Mouse (Mus musculus) gastrocnemius, postnatal 14 days (tissue): ENCODE results near the gene Zswim3. TPM values are rescaled to one million over a fixed set of nuclear protein-coding genes. Genes with fewer than 3 reads are reported as not detected.

Experiments
- DNase-seq: peaks from one replicate; pipeline ENCODE4 v3.0.0; 2021; ENCODE audit warnings: mixed read lengths
- intact Hi-C: fragments of 180-260 bp; cut with DNase I; formaldehyde crosslinking; loops from one replicate; pipeline ENCODE4 v1.15.1; 2025; ENCODE audit warnings: low total_unique reads
- total RNA-seq, 2 experiments: library from RNA; stranded (reverse); gene quantifications; 2 replicates each; pipeline ENCODE4 v1.2.3; 2021

The Zswim3 gene
- total RNA-seq, 2 experiments from 2014 or later: 1.1 to 1.2 TPM

- intact Hi-C loops: no loop called here
- DNase-seq: no peak
These were observed 59.7 kb downstream of the Zswim3 start for GRCm38 (mm10) chr2:164864593-164864992.

GRCm38 (mm10) chr2:164866741-164867551, 62.0 kb downstream of the Zswim3 start:
- DNase-seq: peak; percentile 38
- intact Hi-C loops: no loop called here

DNA sequence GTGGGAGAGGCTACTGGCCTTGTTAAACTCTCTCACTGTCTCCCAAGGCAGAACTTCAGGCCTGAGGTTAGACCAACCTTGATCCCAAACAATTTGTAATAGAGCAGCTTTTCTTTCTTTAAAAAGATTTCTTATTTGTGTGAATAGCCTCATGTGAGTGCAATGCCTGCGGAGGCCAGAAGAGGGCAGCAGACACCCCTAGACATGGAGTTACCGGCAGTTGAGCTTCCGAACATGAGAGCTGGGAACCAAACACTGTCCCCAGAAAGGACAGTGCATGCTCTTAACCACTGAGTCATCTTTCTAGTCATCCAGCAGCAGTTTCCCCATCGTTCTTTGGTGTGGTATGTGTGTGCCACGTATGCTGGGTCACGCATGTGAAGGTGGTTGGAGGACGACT, 62.7 kb downstream of the Zswim3 start:
- intact Hi-C loops: no loop called here
- no peak for DNase-seq

DNA sequence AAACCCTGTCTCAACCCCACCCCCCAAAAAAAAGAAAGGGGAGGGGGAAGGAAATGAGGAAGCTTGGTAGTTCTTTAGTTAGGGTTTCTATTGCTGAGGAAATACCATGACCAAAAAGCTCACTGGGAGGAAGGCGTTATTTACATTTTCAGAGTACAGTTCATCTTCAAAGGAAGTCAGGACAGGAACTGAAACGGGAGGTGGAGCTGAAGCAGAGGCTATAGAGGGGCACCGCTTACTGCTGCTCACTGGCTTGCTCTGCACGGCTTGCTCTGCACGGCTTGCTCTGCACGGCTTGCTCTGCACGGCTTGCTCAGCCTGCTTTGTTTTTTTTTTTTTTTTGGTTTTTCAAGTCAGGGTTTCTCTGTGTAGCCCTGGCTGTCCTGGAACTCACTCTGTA, 63.6 kb downstream of the Zswim3 start:
- DNase-seq: no peak
- intact Hi-C loops: no loop called here

Other genes with a start within 250 kb of the Zswim3 start
- gene Wfdc2, start 242.7 kb upstream of the Zswim3 start, total RNA-seq: not detected
- not detected for gene Spint3, start 231.6 kb upstream of the Zswim3 start, total RNA-seq
- gene Wfdc6a, start 219.7 kb upstream of the Zswim3 start, total RNA-seq: not detected
- not detected for gene Eppin, start 211.5 kb upstream of the Zswim3 start, total RNA-seq
- gene Wfdc6b, start 191.6 kb upstream of the Zswim3 start, total RNA-seq: not detected
- not detected for gene Wfdc8, start 191.5 kb upstream of the Zswim3 start, total RNA-seq
- gene Wfdc16, start 166.3 kb upstream of the Zswim3 start, total RNA-seq: not detected
- gene Wfdc10, start 149.1 kb upstream of the Zswim3 start, total RNA-seq: not detected
- not detected for gene Wfdc9, start 148.5 kb upstream of the Zswim3 start, total RNA-seq
- gene Wfdc11, start 131.0 kb upstream of the Zswim3 start, total RNA-seq: not detected
- gene Wfdc13, start 120.0 kb upstream of the Zswim3 start, total RNA-seq: not detected
- not detected for gene Spint4, start 106.6 kb upstream of the Zswim3 start, total RNA-seq
- not detected for gene Spint5, start 89.8 kb upstream of the Zswim3 start, total RNA-seq
- gene Wfdc3, start 59.2 kb upstream of the Zswim3 start, total RNA-seq: not detected
- 10 to 100 TPM; 23.4 to 26.6 TPM for gene Dnttip1, start 59.1 kb upstream of the Zswim3 start, total RNA-seq
- gene Ube2c, start 35.2 kb upstream of the Zswim3 start, total RNA-seq: 1 to 10 TPM; 6.9 to 8.1 TPM
- over 10,000 TPM; 14,912 to 15,737 TPM for gene Tnnc2, start 25.1 kb upstream of the Zswim3 start, total RNA-seq
- gene Snx21, start 19.3 kb upstream of the Zswim3 start, total RNA-seq: 10 to 100 TPM; 18.0 to 18.7 TPM
- gene Acot8, start 216 bp upstream of the Zswim3 start, total RNA-seq: 1 to 10 TPM; 9.0 to 9.7 TPM
- gene Zswim1, start 17.6 kb downstream of the Zswim3 start, total RNA-seq: 1 to 10 TPM; 3.3 to 4.6 TPM
- gene Spata25, start 23.4 kb downstream of the Zswim3 start, total RNA-seq: under 1 TPM in 1 of 2 experiments, not detected in 1; 0.49 TPM
- gene Ctsa, start 27.8 kb downstream of the Zswim3 start, total RNA-seq: 10 to 100 TPM; 51.4 to 55.2 TPM
- 10 to 100 TPM; 44.8 to 49.4 TPM for gene Neurl2, start 28.4 kb downstream of the Zswim3 start, total RNA-seq
- gene Pltp, start 52.6 kb downstream of the Zswim3 start, total RNA-seq: 10 to 100 TPM; 19.9 to 22.8 TPM
- 10 to 100 TPM; 22.2 to 26.6 TPM for gene Pcif1, start 74.2 kb downstream of the Zswim3 start, total RNA-seq
- 1 to 10 TPM; 8.4 TPM for gene Zfp335, start 106.7 kb downstream of the Zswim3 start, total RNA-seq
- gene Mmp9, start 135.7 kb downstream of the Zswim3 start, total RNA-seq: 1 to 10 TPM in 1 of 2 experiments, under 1 TPM in 1; 0.95 to 1.2 TPM
- gene Slc12a5, start 155.7 kb downstream of the Zswim3 start, total RNA-seq: 1 to 10 TPM in 1 of 2 experiments, under 1 TPM in 1; 0.55 to 1.0 TPM
- 10 to 100 TPM; 12.3 TPM for gene Ncoa5, start 229.8 kb downstream of the Zswim3 start, total RNA-seq